Mouse (Mus musculus) lung, postnatal 0 days (tissue): Measurements from ENCODE around the gene Igf2r.

Source experiments
- CTCF ChIP-seq: IDR thresholded peaks from 2 replicates; pipeline ENCODE4 v1.5.1; 2016; ENCODE audit warnings: antibody characterized with exemption, mild to moderate bottlenecking
- EP300 ChIP-seq: IDR thresholded peaks from 2 replicates; pipeline ENCODE4 v1.6.1; 2016; ENCODE audit warnings: antibody characterized with exemption, mild to moderate bottlenecking, control low read depth

- TF ChIP-seq CTCF, result no peak
- no peak for TF ChIP-seq EP300
Observed at GRCm38 (mm10) chr17:12659233-12659632, 110.2 kb downstream of the Igf2r start.
